Mouse (Mus musculus) testis, adult 2 months (tissue): ENCODE data around the gene Tbc1d23.

ENCODE experiments used
- CTCF ChIP-seq: fragments of 200-500 bp; IDR thresholded peaks from 2 replicates; pipeline ENCODE4 v1.5.1; 2012; ENCODE audit warnings: low read depth, mild to moderate bottlenecking, inconsistent platforms, low read length, moderate library complexity; ENCODE audit not compliant: control insufficient read depth, insufficient read depth, insufficient replicate concordance
- POLR2A ChIP-seq: fragments of 200-500 bp; IDR thresholded peaks from 2 replicates; pipeline ENCODE4 v1.6.1; 2012; ENCODE audit warnings: low read depth, mild to moderate bottlenecking, inconsistent platforms, low read length, moderate library complexity; ENCODE audit not compliant: control insufficient read depth

DNA sequence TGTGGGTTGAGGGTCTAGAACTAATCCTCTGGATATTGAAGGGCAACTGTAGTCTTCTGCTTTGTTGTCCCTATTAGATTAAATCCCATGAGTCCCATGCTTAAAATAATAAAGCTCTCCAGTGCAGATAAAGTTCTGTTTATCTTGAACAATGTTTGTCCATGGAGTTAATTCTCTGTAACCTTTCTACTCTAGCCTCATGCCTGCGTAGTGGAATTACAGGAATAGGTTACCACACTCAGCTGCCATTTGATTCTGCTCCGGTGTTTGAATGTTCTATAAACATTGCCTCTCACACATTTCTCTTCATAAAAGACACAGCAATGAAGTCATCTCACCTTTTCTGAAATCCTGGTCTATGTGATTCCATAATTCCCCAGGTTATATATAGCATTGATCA lies 103.5 kb downstream of the Tbc1d23 start:
- no peak for TF ChIP-seq CTCF
- no peak for TF ChIP-seq POLR2A
